Mouse (Mus musculus) heart, postnatal 4 days (tissue): ENCODE measurements around the gene Carmil3. TPM values are rescaled to one million over a fixed set of nuclear protein-coding genes. Genes with fewer than 3 reads are reported as not detected.

Experiments
- DNase-seq: peaks from one replicate; pipeline ENCODE4 v3.0.0; 2021
- total RNA-seq, 2 experiments: library from RNA; stranded (reverse); gene quantifications; 2 replicates each; pipeline ENCODE4 v1.2.3; 2021

The Carmil3 gene
- total RNA-seq, 2 experiments from 2014 or later, result 2.9 to 5.9 TPM

DNA sequence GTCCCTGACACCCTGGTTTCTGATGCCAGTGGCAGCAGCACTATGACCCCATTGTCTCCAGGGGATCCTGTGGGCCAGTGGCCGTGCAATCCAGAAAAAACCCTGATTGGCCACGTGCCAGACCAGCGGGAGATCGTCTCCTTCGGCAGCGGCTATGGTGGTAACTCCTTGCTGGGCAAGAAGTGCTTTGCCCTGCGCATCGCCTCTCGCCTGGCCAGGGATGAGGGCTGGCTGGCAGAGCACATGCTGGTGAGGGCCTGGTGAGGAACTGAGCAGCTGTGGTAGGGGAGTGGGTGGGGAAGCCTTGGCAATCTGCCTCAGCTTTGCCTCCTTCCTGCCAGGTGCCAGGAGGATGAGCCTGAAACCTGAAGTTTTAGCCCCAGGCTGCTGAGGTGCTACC, 53.9 kb downstream of the Carmil3 start:
- peak; percentile 28 for DNase-seq

DNA sequence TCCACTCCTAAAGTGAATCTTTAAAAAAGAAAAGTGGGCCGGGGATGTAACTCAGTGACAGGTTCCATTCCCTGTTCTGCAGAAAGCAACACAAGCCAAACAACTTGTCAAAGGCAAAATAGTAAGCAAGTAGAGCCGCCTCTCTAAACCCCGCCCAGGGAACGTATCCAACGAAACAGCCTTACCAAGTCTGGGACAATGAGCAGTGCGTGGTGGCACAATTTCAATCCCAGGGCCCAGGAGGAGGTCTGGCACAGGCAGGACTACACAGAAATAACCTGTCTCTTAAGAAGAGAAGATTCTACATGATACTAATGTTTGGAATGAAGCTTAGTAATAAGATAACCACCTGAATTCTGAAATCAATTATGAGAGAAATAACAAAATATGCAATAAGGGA, 59.7 kb downstream of the Carmil3 start:
- DNase-seq, result no peak

DNA sequence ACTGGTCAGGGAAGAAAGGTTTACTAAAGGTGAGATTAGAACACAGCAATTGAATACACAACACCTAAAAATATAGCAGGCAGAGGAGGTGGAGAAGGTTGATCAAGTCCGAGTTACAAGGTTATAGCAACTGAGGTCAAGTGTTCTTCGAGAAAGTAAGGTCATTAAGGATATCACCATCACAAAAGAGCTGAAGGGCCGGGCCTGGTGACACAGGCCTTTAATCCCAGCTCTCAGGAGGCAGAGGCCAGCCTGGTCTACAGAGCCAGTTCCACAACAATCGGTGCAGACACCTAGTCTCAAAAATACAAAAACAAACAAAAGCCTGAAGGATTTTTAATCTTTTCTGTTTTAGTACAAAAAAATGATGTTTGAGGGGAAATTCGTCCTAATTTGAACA, 60.9 kb downstream of the Carmil3 start:
- DNase-seq, result no peak

DNA sequence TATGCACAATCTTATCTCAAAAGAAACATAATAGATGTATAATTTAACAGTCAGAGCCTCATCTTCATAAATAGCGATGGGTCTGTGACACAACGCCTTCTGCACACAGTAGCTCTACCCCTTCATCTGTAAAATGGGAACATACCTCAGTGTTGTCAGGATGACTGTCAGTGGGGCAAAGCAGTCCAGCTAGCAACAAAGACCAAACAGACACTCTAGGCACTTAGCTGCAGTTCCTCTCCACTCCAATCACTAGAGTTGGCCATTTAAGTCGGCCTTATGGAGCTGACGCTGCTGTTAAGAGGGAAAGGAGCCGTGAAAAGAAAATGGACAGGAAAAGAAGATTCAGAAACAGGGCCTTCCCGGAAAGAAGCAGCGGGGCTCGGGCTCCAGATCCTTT, 61.3 kb downstream of the Carmil3 start:
- DNase-seq, result no peak

DNA sequence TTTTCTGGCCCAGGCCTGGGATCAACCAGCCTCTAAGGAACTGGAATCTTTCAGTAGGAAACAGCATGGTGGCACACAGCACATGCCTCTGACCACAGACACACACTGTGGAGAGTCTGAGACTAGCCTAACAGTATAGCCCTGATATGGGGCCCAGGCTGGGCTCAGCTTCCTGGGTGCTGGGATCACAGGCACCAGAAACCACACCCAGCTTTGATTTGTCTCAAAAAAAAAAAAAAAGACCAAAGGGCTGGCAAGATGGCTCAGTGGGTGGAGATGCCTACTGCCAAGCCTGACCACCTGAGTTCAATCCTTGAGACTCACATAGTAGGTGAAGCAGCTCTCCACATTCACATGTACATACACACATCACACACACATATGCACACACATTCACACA, 64.2 kb downstream of the Carmil3 start:
- DNase-seq, result no peak

DNA sequence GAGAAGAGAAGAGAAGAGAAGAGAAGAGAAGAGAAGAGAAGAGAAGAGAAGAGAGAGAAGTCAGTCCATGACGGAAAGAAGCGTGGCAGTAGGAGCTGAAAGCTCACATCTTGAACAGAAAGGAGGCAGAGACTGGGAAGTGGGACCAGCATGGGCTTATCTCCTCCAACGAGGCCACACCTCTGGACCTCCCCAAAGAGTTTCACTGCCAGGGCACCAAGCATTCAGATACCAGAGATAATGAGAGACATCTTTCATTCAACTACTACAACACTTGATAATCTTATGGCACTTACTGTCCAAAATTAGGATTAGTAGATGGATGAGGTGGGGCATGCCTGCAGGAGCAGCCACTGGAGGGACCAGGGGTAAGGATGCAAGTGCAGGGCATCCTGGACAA, 65.3 kb downstream of the Carmil3 start:
- no peak for DNase-seq

DNA sequence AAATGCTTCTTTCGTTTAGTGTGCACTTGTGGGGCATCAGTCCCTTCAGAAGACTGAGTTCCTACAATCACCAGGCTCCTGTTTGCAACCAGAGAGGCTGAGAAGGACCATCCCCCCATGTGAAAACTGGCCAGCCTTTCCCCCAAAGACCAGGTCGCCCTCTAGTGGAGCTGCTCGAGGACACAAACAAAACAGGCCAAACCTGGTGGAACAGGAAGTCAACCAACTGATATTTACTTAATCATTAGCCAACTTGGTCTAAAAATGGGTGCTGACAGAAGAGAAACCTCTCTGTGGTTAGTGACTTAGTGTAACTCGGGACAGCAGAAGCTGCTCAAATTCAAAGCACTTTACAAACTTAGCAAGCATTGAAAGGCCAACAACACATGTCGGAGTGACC, 66.6 kb downstream of the Carmil3 start:
- peak; percentile 89 for DNase-seq

DNA sequence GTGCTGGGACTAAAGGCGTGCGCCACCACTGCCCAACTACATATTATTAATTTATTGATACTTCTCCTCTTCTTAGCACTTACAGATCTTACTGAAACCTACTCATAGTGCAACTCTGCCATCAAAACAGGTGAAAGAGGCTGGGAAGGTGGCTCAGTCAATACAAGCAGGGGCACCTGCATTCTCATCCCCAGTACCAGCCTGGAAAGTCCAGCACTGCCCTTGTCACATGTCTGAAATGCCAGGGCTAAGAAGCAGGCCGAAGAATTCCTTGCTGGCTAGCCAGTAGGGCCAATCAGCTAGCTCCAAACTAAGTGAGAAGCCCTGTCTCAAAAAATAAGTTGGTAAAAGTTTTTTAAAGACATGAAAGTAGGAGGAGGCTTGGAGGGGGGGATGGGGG, 67.1 kb downstream of the Carmil3 start:
- DNase-seq, result no peak

Other genes with a start within 250 kb of the Carmil3 start
- 100 to 1,000 TPM; 102 to 115 TPM for gene Dhrs4, start 11.9 kb upstream of the Carmil3 start, total RNA-seq
- gene Cpne6, start 19.8 kb downstream of the Carmil3 start, total RNA-seq, result under 1 TPM in 1 of 2 experiments, not detected in 1; 0.12 TPM
- not detected for gene Nrl, start 34.3 kb downstream of the Carmil3 start, total RNA-seq
- 10 to 100 TPM; 19.7 to 21.5 TPM for gene Pck2, start 49.6 kb downstream of the Carmil3 start, total RNA-seq
- gene Dcaf11, start 69.4 kb downstream of the Carmil3 start, total RNA-seq, result 10 to 100 TPM; 60.8 to 63.0 TPM
- not detected for gene A730061H03Rik, start 69.8 kb downstream of the Carmil3 start, total RNA-seq
- gene Fitm1, start 85.0 kb downstream of the Carmil3 start, total RNA-seq, result 100 to 1,000 TPM; 122 to 152 TPM
- 100 to 1,000 TPM; 232 to 244 TPM for gene Psme1, start 87.5 kb downstream of the Carmil3 start, total RNA-seq
- 10 to 100 TPM; 37.3 to 40.1 TPM for gene Emc9, start 94.7 kb downstream of the Carmil3 start, total RNA-seq
- gene Psme2, start 100.5 kb downstream of the Carmil3 start, total RNA-seq, result 100 to 1,000 TPM; 127 to 153 TPM
- 10 to 100 TPM; 25.9 to 27.9 TPM for gene Rnf31, start 101.1 kb downstream of the Carmil3 start, total RNA-seq
- gene Irf9, start 112.9 kb downstream of the Carmil3 start, total RNA-seq, result 1 to 10 TPM; 7.6 to 9.9 TPM
- gene Rec8, start 127.4 kb downstream of the Carmil3 start, total RNA-seq, result under 1 TPM; 0.43 to 0.54 TPM
- 10 to 100 TPM; 64.6 to 67.1 TPM for gene Ipo4, start 145.3 kb downstream of the Carmil3 start, total RNA-seq
- 1 to 10 TPM; 3.7 to 4.3 TPM for gene Gm49378, start 147.2 kb downstream of the Carmil3 start, total RNA-seq
- 10 to 100 TPM; 60.1 to 72.3 TPM for gene Tm9sf1, start 153.2 kb downstream of the Carmil3 start, total RNA-seq
- 1 to 10 TPM; 1.1 to 1.2 TPM for gene Tssk4, start 159.5 kb downstream of the Carmil3 start, total RNA-seq
- 10 to 100 TPM; 63.2 to 66.7 TPM for gene Mdp1, start 169.9 kb downstream of the Carmil3 start, total RNA-seq
- gene Gmpr2, start 181.3 kb downstream of the Carmil3 start, total RNA-seq, result 10 to 100 TPM; 16.6 to 21.0 TPM
- 100 to 1,000 TPM; 296 to 328 TPM for gene Nedd8, start 181.5 kb downstream of the Carmil3 start, total RNA-seq
- 10 to 100 TPM; 23.4 to 25.7 TPM for gene Tinf2, start 191.2 kb downstream of the Carmil3 start, total RNA-seq
- under 1 TPM; 0.20 to 0.50 TPM for gene Tgm1, start 223.3 kb downstream of the Carmil3 start, total RNA-seq
- gene Rabggta, start 231.6 kb downstream of the Carmil3 start, total RNA-seq, result 10 to 100 TPM; 13.1 to 13.9 TPM